Mouse (Mus musculus): ENCODE results near the gene Gm20517. TPM values are rescaled to one million over a fixed set of nuclear protein-coding genes. Genes with fewer than 3 reads are reported as not detected.
"Not testable (repeated sequence)": the region's sequence is repeated elsewhere in the genome, so short reads cannot be mapped to it uniquely, and the experiment has no call there.

The Gm20517 gene
- polyA plus RNA-seq, 1 experiment: 2.5 TPM

DNA sequence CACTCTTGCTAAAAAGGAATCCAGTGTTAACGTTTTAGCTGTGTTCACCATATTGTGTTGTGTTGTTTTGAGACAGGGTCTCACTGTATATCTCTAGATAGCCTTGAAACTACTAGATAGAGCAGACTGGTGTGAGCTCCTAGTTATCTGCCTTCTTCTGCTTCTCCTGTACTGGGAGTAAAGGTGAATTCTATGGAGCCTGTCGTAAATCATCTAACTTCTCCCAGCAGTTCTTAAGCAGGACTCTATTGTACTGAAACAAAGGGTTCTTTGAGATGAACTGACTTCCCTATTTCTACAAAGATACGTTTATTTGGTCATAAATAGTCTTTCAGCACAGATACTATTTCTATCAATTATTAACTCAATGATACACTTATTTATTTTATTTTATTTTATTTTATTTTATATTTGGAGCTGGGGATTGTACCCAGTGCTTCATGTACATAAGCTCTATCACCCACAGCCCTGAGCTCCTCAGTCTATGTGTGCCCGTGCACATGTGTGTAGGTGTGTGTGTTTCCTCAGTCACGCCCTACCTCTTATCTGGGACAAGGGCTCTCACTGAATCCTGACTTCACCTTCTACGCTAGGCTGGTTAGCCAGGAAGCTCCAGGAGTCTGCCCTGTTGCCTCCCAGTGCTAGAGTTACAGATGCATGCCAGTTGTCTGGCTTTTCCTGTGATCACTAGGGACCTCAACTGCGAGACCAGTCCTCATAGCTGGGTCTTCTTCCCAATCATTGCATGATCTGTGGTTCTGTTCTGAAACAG lies 22.8 kb downstream of the Gm20517 start:
- Histone ChIP-seq H3K4me3 (ENCODE audit: insufficient read depth, low read length) (no peak overlapping the region), H3K4me1 (ENCODE audit: control insufficient read depth, insufficient read depth, low read length) (no peaks in the 10 kb centered on the region), H3K27ac (ENCODE audit: insufficient read depth, low read length) (no peak overlapping the region)
- no peak for TF ChIP-seq CTCF (IDR thresholded peaks at IDR 0.05; ENCODE audit: borderline replicate concordance, insufficient read depth, low read length)
- no peak for TF ChIP-seq POLR2A (IDR thresholded peaks at IDR 0.05; ENCODE audit: low read depth, low read length)

DNA sequence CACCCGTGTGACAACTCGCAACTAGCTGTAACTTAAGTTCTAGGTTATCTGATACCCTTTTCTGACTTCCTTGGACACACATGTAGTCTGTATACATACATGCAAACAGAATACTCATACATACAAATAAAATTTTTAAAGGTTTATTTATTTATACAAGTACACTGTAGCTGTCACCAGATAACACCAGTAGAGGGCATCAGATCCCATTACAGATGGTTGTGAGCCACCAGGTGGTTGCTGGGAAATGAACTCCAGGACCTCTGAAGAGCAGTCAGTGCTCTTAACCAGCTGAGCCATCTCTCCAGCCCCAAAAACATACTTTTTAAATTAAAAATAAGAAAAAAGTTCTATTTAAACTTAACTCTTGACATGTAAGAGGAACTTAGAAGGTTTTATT lies 31.6 kb downstream of the Gm20517 start:
- Histone ChIP-seq H3K4me3 (ENCODE audit: insufficient read depth, low read length) (no peak overlapping the region), H3K27ac (ENCODE audit: insufficient read depth, low read length) (no peak overlapping the region), H3K4me1 (ENCODE audit: control insufficient read depth, insufficient read depth, low read length) (peaks cover 9% of the 10 kb centered on the region)
- TF ChIP-seq POLR2A (IDR thresholded peaks at IDR 0.05; ENCODE audit: low read depth, low read length) (no peak), CTCF (IDR thresholded peaks at IDR 0.05; ENCODE audit: borderline replicate concordance, insufficient read depth, low read length) (no peak)

DNA sequence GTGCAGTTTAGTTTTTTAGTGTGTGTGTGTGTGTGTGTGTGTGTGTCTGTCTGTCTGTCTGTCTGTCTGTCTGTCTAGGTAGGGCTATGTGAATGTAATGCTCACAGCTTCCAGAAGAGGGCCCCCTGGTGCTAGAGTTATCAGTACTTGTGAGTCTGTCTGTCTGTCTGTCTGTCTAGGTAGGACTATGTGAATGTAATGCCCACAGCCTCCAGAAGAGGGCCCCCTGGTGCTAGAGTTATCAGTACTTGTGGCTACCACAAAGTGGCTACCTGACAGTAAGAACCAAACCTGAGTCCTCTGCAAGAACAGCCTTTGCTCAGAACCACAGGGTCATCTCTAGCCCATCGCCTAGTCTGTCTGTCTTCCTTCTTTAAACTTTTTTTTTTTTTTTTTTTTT lies 35.3 kb downstream of the Gm20517 start:
- peaks cover 18% of the 10 kb centered on the region for H3K4me1 ChIP-seq (ENCODE audit: control insufficient read depth, insufficient read depth, low read length)
- no peak overlapping the region for H3K4me3 ChIP-seq (ENCODE audit: insufficient read depth, low read length)
- 0 out of 2 replicates have a peak, but pooled peaks have one; percentile 0 for TF ChIP-seq CTCF (IDR thresholded peaks at IDR 0.05; ENCODE audit: borderline replicate concordance, insufficient read depth, low read length)
- TF ChIP-seq POLR2A (IDR thresholded peaks at IDR 0.05; ENCODE audit: low read depth, low read length): no peak
- H3K27ac ChIP-seq (ENCODE audit: insufficient read depth, low read length): peak overlapping the region; percentile 45; the same call in 1 of the 2 replicates

DNA sequence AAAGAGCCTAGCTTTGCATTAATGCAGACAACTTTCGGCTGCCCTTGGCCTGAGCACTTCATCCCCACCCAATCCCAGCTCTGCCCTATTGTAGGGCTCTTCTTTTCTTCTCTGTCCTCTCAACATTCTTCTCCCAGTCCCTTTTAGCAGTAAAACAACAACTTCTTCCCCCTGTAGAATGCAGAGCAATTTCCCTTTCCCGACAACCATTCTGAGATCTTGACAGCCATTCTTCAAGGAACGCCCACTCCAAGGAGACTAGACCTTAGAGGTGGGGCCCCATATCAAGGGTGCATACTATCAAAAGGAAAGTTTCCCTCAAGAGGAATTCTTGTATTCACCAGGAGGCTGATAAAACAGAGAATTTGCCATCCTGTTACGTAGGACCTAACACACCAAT lies 37.6 kb downstream of the Gm20517 start:
- TF ChIP-seq POLR2A (IDR thresholded peaks at IDR 0.05; ENCODE audit: low read depth, low read length) (no peak), CTCF (IDR thresholded peaks at IDR 0.05; ENCODE audit: borderline replicate concordance, insufficient read depth, low read length) (no peak)
- Histone ChIP-seq H3K4me3 (ENCODE audit: insufficient read depth, low read length) (no peak overlapping the region), H3K27ac (ENCODE audit: insufficient read depth, low read length) (peak overlapping the region; percentile 34; the same call in 1 of the 2 replicates), H3K4me1 (ENCODE audit: control insufficient read depth, insufficient read depth, low read length) (peaks cover 18% of the 10 kb centered on the region)

DNA sequence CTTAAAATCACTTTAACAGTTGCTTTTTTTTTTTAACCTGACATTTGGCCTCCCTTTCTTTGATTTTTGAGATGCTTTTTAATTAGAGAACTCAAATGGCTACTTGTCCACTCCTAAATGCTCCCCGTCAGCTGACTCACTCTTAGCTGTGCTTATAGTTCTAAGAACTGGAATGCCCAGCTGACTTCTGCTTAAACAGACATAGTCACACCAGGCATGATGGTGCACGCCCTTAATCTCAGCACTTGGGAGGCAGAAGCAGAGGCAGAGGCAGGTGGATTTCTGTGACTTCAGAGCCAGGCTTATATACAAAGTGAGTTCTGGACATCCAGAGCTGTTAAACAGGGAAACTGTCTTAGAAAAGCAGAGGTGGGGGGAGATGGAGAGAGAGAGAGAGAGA lies 40.6 kb downstream of the Gm20517 start:
- TF ChIP-seq POLR2A (IDR thresholded peaks at IDR 0.05; ENCODE audit: low read depth, low read length) (no peak), CTCF (IDR thresholded peaks at IDR 0.05; ENCODE audit: borderline replicate concordance, insufficient read depth, low read length) (no peak)
- peaks cover 15% of the 10 kb centered on the region for H3K4me1 ChIP-seq (ENCODE audit: control insufficient read depth, insufficient read depth, low read length)
- no peak overlapping the region for H3K27ac ChIP-seq (ENCODE audit: insufficient read depth, low read length)
- H3K4me3 ChIP-seq (ENCODE audit: insufficient read depth, low read length): no peak overlapping the region

DNA sequence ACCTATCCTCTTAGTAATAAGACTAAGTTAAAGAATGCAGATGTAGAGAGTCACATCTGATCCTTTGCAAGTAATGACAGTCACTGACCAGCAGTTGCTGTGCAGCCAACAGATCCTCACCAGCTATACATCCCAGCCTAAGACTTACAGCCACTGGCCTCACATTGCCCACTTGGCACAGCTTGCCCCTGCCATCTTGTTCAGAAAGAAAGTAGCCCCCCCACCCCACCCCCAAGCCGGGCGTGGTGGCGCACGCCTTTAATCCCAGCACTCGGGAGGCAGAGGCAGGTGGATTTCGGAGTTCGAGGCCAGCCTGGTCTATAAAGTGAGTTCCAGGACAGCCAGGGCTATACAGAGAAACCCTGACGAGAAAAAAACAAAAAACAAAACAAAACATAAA lies 43.0 kb downstream of the Gm20517 start:
- not testable (repeated sequence) for H3K27ac ChIP-seq (ENCODE audit: insufficient read depth, low read length); H3K4me3 ChIP-seq (ENCODE audit: insufficient read depth, low read length)

DNA sequence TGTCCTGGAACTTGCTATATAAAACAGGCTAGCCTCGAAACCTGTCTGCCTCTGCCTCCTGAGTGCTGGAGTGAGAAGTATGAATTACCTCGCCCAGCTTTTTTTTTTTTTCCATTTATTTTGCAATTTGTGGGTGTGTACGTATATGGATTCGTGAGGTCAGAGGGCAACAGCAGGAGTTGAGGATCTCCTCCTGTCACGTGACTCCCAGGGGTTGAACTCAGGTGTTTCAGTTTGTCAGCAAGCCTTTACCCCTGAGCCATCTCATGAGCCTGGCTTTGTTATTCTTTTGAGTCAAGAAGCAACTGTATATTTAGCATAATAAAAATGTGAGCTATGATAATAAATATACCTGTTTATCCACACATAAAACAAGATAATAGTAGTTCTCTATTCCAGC lies 44.3 kb downstream of the Gm20517 start:
- no peak overlapping the region for H3K4me3 ChIP-seq (ENCODE audit: insufficient read depth, low read length)
- no peaks in the 10 kb centered on the region for H3K4me1 ChIP-seq (ENCODE audit: control insufficient read depth, insufficient read depth, low read length)
- TF ChIP-seq CTCF (IDR thresholded peaks at IDR 0.05; ENCODE audit: borderline replicate concordance, insufficient read depth, low read length) (no peak), POLR2A (IDR thresholded peaks at IDR 0.05; ENCODE audit: low read depth, low read length) (no peak)
- H3K27ac ChIP-seq (ENCODE audit: insufficient read depth, low read length): no peak overlapping the region

More for the DNA sequence above, 43.0 kb downstream of the Gm20517 start:
- not testable (repeated sequence) for H3K4me1 ChIP-seq (ENCODE audit: control insufficient read depth, insufficient read depth, low read length)

DNA sequence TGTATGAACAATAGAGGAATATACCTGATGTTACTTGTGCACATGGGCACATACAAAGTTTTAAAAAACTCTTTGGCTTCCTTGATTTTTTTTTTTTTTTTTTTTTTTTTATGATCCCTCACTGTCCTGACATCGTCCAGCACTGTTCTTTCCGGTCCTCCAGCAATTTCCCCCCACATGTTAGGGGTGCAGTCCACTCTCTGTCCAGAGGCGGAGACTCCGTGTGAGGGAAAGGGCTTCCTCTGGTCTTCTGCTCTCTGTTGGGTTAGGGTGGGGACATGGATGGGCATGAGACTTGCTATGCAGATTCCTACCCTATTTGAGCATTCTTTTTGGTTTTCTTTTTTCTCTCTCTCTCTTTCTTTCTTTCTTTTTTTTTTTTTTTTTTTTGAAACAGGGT lies 46.5 kb downstream of the Gm20517 start:
- no peak overlapping the region for H3K27ac ChIP-seq (ENCODE audit: insufficient read depth, low read length)
- H3K4me1 ChIP-seq (ENCODE audit: control insufficient read depth, insufficient read depth, low read length): no peaks in the 10 kb centered on the region
- TF ChIP-seq CTCF (IDR thresholded peaks at IDR 0.05; ENCODE audit: borderline replicate concordance, insufficient read depth, low read length) (no peak), POLR2A (IDR thresholded peaks at IDR 0.05; ENCODE audit: low read depth, low read length) (no peak)
- H3K4me3 ChIP-seq (ENCODE audit: insufficient read depth, low read length): no peak overlapping the region

DNA sequence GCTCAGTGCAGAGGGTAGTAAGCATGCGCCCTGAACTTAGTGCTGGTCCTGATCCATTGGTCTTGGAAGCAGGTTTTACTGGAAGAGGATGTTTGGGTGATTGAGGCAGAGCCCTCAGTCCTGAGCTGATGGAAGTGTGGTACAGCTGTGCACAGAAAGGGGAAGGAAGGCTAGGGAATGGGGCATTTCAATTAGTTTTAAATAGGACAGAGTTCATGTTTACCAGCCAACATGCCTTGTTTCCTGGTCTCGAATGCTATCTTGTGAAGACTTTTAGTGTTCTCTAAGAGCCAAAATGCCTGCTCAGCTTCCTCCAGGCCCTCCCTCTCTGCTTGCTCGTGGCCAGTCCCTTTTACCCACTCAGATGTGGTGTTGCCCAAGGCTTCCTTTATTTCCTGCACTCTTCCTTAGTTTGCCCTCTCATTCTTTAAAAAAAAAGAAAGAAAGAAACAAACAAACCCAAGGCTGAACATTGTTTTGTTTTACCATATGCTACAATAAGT lies 47.4 kb downstream of the Gm20517 start:
- H3K4me3 ChIP-seq (ENCODE audit: insufficient read depth, low read length): no peak overlapping the region
- TF ChIP-seq POLR2A (IDR thresholded peaks at IDR 0.05; ENCODE audit: low read depth, low read length) (no peak), CTCF (IDR thresholded peaks at IDR 0.05; ENCODE audit: borderline replicate concordance, insufficient read depth, low read length) (no peak)
- no peak overlapping the region for H3K27ac ChIP-seq (ENCODE audit: insufficient read depth, low read length)
- H3K4me1 ChIP-seq (ENCODE audit: control insufficient read depth, insufficient read depth, low read length): no peaks in the 10 kb centered on the region

DNA sequence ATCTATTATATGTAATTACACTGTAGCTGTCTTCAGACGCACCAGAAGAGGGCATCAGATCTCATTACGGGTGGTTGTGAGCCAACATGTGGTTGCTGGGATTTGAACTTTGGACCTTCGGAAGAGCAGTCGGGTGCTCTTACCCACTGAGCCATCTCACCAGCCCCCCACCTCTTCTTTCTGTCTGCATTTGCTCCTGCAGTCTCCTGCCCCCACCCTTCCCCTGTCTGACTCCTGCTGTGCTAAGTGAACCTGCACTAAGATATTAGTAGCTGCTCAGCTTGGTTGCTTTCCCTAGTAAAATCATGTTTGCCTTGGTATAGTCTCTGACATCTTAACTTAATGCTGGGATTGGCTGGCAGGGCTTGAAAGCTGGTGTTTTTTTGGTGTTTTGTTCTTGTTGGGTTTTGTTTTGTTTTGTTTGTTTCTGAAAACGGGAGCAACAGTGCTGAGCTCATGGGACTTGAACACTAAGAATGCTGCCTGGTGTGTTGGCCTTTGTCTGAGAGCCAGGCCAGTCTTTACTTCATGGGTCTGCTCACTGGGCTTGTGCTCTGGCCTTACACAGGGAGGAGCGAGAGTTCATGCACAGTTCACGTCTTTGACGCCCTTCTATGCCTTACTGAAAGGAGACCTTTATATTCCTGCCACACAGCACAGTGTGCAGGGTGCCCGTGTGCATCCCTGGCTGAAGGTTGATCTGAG lies 51.8 kb downstream of the Gm20517 start:
- TF ChIP-seq CTCF (IDR thresholded peaks at IDR 0.05; ENCODE audit: borderline replicate concordance, insufficient read depth, low read length) (no peak), POLR2A (IDR thresholded peaks at IDR 0.05; ENCODE audit: low read depth, low read length) (no peak)

More for the DNA sequence above, 51.8 kb downstream of the Gm20517 start:
- no peak overlapping the region for H3K4me3 ChIP-seq (ENCODE audit: insufficient read depth, low read length)
- no peaks in the 10 kb centered on the region for H3K4me1 ChIP-seq (ENCODE audit: control insufficient read depth, insufficient read depth, low read length)
- no peak overlapping the region for H3K27ac ChIP-seq (ENCODE audit: insufficient read depth, low read length)

All from embryonic fibroblast, embryonic 13.5 days (primary cell).